Mouse (Mus musculus) bone marrow macrophage, adult 2 months (primary cell): ENCODE results near the gene Klhl35.

Experiments
- CTCF ChIP-seq: IDR thresholded peaks from 2 replicates; pipeline ENCODE4 v1.5.1; 2012; ENCODE audit warnings: low read depth, mild to moderate bottlenecking, low read length, moderate library complexity
- POLR2A ChIP-seq: IDR thresholded peaks from 2 replicates; pipeline ENCODE4 v1.6.1; 2012; ENCODE audit warnings: mild to moderate bottlenecking, low read depth, low read length, borderline replicate concordance

- TF ChIP-seq CTCF (no peak), POLR2A (no peak)
Observed at GRCm38 (mm10) chr7:99436530-99436929, 29.3 kb upstream of the Klhl35 start.
